Mouse (Mus musculus) heart, adult 11 months (tissue): ENCODE data around the gene Nr6a1.
A peak's percentile ranks its signal among the peaks of the same experiment; 100 is the strongest.

Source experiments
- DNase-seq: peaks from one replicate; pipeline ENCODE4 v3.0.0; 2022

Gene Nr6a1

GRCm38 (mm10) chr2:38936721-38937378 lies 9.4 kb upstream of the Nr6a1 start:
- DNase-seq = peak; percentile 86

- DNase-seq = peak; percentile 93
Observed at GRCm38 (mm10) chr2:38934936-38935335, 7.4 kb upstream of the Nr6a1 start.

DNA sequence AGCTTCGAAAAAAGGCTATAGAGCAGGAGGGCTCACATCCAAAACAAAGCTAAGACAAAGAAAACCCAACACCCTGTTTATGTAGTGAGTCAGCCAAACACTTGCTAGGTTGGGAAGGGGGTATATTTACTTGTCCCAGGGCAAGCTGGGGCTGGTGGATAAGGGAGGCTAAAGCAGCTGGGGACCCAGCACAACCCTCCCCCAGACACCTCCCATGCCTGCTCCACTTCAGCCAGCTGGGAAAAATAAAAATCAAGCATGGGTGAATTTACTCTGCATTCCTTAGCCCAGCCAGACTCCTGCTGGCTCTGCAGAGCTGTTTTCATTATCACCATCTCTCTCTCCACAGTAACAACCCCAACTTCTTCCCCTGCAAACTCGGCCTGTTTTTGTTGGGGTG lies 6.4 kb upstream of the Nr6a1 start:
- peak; percentile 93 for DNase-seq

- DNase-seq = peak; percentile 96
Observed at GRCm38 (mm10) chr2:38931851-38932667, 4.6 kb upstream of the Nr6a1 start, which contains the start of gene Olfml2a. Olfml2a (plus strand) TSS chr2:38931978.

GRCm38 (mm10) chr2:38930269-38930668 lies 2.8 kb upstream of the Nr6a1 start:
- DNase-seq = peak; percentile 73

DNA sequence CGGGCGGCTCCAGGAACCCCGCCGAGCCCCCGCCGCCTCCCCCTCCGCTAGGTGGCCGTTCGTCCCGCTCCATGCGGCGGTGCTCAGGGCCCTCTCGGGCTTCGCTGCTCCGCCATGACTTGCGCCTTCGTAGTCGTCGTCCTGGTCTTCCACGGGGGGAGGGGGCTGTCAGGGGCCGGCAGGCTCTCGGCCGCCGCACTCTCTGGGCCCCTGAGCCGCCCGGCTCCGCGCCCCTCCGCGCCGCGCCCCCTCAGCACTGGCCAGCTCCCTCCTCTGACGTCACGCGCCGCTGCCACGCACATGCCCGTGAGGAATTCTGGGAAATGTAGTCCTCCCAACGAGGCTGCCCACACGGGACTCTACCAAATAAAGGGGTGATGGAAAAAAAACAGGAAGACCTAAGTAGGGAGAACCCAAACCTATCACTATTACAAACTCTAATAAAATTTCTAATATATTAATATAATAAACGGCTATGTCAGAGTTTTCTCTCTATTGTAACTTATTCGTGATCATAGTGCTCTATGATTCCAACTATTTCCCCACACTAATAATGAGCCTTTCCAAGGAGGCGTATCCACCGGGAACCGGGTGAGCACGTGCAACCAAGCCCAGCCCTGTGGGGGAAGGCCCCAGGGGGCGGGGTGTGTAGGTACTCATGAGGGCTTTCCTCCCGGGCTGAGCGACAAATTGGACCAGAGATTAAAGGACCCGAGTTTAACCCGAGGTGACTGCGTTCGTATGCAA lies 1.2 kb downstream of the Nr6a1 start:
- DNase-seq = peak; percentile 99

DNA sequence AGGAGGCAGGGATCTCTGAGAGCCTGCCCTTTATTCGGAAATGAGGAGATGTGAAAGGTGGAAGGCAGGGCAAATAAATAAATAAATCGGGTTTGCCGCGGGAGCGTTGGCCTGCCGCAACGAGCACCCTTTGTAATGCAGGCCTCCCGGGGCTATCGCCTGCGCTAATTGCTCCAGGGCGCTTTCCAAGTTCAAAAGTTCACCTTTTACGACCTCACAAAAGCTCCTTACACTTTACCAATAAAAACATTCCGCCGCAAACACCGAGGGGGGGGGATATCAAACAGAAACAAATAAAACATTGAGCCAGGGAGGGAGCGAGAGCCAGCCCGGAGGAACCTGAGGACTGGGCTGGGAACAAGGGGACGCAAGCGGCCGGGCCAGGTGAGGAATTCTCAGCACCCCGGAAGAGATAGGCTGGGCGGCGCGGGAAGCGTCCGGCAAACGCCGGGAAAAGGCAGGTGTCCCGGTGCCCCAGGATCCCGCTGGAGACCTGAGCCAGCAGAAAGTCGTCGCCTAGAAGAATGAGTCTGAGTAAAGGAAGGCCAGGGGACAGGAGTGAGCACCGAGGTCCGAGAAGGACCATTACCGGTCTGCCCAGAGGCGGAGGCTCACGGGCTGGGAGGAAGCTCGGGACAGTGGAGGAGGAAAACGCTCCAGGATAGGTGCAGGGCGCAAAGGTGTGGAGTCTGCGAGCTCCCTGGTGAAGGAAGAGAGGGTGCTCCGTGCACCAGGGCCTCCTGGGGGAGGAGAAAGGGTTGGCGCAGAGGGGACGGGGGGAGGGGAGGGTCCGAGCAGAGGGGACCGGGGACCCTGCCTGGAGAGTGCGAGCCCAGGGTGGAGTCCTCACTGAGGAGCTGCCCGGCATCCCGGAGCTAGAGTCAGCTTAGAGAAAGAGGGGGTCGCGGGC lies 2.1 kb downstream of the Nr6a1 start:
- DNase-seq = peak; percentile 95

DNA sequence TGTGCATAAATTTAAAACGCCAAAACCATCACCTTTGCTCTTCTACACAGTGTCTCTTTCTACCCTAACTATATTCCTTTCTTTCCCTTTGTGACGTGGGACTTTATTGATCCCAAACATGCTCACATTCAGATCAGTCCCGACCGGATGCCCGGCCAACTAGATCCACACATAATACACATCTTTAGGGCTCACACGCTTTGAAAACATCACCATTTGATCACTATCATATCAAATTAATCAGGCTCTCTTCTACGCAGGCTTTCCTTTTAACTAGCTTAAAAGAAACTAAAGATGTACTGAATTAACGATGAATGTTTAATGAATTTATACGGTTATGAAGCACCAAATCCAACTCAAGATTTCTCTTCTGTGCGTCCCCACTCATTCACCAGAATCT lies 2.9 kb downstream of the Nr6a1 start:
- DNase-seq = no peak

- no peak for DNase-seq
Observed at GRCm38 (mm10) chr2:38923911-38924310, 3.6 kb downstream of the Nr6a1 start.

DNA sequence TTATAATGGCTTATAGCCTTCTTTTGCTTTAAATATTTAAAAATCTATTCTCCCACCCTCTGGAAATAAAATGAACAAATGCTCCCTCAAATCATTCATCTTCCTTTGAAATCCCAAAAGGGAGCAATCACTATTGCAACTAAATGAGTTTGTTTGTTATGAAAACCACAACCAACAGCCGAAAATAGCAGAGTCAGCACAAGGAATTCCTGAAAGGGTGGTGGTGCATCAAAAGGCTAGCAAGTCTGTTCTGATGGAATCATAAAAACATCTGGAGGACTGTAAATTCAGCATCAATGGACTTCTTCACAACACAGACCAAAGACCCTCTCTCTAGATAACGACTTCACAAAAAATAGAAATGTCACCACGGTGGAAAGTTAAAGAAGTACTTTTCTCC lies 4.0 kb downstream of the Nr6a1 start:
- peak; percentile 28 for DNase-seq

GRCm38 (mm10) chr2:38921374-38921773 lies 6.1 kb downstream of the Nr6a1 start:
- peak; percentile 12 for DNase-seq

DNA sequence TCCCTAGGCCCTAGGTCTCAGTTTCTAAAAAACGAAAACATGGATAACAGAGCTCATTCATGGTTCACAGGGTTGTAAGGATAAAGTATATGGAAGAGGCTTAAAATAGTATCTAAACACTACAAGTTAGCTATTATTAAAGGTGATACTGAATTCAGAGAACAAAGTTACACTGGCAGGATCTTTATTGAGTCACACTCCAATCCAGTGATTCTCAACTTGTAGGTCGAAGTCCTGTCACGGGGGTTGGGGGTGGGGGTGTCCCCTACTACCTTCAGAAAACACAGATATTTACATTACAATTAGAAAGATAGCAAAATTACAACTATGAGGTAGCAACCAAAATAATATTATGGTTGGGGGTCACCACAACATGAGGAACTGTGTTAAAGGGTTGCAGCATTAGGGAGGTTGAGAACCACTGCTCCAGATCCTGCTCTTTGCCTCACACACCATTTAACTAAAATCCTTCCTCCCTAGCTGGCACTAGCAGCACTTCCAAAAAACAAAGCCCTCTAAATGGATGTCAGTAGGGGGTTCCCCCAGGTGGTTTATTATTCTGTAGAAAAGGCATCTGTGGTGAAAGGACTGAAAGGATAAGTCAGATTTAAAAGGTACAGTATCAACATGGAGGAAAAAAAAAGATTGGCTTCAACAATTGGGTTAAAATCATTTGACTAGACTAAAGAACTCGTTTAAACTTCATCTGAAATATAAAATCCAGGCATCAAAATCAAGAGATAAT lies 10.4 kb downstream of the Nr6a1 start:
- no peak for DNase-seq

DNA sequence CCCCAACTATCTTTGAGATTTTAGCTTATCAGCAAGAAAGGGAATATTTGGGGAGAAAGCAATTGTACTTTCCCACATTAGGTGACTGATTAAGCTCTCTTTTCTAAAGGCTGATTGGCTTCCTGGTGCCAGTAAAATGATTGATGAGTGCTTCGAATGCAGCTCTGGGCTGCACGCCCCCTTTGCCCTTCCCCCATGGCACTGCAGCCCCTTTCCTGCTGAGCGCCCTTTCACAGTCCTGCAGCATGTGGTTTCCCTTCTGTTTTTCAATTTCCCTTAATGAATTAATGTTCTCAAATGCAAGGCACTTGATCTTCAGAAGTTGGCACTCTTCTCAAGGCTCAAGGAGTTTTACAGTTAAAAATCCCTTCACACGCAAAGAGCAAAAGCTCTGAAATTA lies 12.5 kb downstream of the Nr6a1 start:
- DNase-seq = no peak

DNA sequence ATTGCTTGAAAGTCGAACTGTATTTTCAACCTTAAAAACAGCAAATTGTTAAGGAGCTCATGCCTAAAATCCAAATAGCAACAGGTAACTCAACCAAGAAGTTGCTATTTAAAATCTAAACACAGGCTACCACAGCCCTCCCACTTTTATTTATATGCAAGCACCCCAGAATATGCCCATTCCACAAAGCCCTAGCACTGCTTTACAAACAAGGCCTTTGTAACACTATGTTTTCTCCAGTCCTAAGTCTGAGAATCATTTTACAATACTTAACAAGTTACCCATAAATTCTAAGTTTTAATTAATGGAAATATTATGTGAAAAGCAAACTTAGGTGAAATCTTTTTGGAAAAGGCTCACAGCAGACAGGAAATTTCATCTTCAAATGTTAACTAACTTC lies 13.0 kb downstream of the Nr6a1 start:
- no peak for DNase-seq

DNA sequence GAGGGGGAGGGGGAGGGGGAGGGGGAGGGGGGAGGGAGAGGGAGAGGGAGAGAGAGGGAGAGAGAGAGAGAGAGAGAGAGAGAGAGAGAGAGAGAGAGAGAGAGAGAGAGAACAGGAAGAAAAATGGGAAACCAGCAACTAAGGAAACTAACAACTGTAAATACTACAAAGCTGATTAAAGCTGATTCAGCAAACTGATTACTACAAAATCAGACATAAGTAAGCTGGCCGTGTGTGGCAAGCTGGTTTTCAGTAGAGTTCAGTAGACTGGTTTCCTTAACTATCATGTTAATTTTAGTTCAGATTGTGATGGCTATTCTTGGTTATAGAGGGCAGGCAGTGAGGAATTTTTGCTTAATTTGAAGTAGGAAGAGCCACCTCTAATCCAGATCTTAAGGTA lies 18.9 kb downstream of the Nr6a1 start:
- no peak for DNase-seq

DNA sequence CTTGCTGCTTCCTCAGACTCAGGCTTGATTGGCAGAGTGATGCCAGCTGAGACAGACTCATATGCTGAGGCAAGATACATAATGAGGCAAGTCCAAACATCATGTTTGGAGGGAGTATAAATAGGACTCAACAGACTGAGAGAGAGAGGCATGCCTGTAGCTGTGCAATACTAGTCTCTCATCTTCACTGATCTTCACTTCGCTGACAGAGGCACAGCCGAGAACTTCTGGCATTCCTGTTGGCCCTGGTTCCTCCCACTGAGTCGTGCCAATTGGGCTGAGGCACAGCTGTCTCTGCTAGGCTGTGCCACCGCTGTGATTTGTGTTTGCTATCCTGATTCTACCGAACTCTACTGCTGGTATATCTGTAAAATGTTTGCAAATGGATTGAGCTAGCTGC lies 21.4 kb downstream of the Nr6a1 start:
- DNase-seq = peak; percentile 90

DNA sequence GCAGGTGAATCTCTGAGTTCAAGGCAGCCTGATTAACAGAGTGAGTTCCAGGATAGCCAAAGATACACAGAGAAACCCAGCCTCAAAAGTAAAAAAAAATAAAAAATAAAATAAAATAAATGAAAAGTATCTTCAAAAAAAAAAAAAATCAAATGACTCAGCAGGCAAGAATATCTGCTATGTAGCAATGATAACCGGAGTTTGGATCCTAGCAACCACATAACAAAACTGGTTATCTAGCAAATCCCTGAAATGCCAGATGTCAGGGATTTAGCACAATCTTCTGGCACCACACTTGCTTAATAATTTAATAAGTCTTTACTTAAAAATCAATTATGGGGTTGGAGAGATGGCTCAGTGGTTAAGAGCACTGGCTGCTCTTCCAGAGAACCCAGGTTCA lies 23.2 kb downstream of the Nr6a1 start:
- DNase-seq = no peak

- no peak for DNase-seq
Observed at GRCm38 (mm10) chr2:38902866-38903265, 24.6 kb downstream of the Nr6a1 start.

DNA sequence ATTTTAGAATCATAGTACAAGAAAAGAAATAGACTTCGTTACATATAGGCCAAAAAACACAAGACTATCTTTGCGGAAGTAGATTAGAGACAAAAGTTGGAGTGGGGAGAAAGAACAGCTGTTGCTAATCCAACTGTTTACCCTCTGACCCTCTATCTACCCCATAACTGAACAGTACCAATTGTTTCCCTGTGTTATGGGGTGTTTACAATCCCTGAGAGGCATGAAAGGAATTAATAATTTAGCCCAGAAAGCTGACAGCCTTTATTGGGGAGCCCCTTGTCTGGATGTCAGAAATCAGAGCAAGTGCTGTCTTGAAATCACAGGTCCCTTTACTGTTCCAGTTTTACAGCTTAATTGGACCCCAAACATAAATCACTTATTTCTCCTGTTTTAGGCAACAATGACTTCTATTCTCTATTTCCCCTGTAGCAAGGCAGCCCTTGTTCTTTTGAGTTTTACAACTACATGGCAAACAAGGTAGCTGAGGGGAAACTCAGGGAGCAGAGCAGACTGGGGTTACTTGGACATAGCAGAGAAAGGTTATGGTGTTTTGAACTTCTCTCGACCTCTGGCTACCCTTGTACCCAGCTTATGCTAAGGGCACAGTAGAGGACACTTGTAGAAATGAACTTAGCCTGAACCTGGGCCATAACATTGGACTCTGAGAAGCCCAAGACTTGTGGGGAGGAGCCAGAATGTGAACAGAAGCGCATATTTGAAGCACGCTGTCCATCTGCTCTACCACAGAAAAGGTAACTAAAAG lies 46.4 kb downstream of the Nr6a1 start:
- DNase-seq = no peak

- no peak for DNase-seq
Observed at GRCm38 (mm10) chr2:38874544-38875108, 52.9 kb downstream of the Nr6a1 start.

- DNase-seq = no peak
Observed at GRCm38 (mm10) chr2:38872730-38873129, 54.8 kb downstream of the Nr6a1 start.
